In the genomic region with DNA sequence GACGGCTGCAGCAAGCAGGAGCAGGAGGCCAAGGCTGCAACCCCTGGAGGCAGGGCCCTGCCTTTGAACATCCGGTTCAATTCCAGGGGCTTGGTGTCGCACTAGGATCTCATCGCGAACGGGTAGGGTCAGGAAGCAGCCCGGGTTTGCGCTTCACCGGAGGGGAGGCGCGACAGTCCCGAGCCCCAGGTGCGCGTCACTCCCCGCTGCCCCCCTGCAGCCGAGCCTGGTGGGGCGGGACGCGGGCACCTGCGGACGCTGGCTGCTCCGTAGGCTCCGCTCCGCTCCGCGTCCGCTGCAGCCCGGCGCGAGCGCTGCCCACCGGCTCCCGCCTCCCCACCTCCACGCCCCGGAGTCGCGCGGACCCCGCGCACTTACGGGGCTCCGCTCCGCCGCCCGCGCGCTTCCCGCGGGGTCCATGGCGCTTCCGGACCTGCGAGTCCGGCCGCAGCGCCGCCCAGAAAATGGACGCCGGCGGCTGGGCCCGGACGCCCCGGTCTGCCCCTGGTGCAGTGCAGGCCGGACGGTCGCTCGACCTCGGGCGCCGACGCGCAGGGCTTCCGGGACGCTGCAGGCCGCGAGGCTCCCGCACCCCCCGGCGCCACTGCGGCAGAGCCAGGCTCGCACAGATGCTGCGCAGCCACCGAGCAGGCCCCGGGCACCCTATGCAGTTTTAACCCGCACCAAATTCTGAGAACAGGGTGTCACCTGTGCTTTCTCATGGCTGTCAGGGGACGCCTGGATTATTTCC, we compare ENCODE assay signal across 8 mouse cellular contexts. TPM values are rescaled to one million over a fixed set of nuclear protein-coding genes. Genes with fewer than 3 reads are reported as not detected.
DNase-seq lines count a peak whose midpoint lies in the region; ATAC-seq and TF ChIP-seq lines count a peak whose summit lies in the region.

No protein-coding gene starts in this region.

- no peak for TF ChIP-seq CTCF in small intestine, adult 2 months (IDR thresholded peaks at IDR 0.05; ENCODE audit: extremely low read depth, insufficient read length, insufficient replicate concordance, low read depth, low read length)

- peak overlapping the region; percentile 89 for H3K27ac ChIP-seq in brown adipose tissue, adult 24 weeks (replicated peaks; ENCODE audit: low read depth, low read length)
- H3K27ac ChIP-seq in forebrain, embryonic 11.5 days (ENCODE audit: low read depth, low read length), result peak overlapping the region; percentile 80
- H3K27ac ChIP-seq in small intestine, adult 2 months (ENCODE audit: insufficient read depth, low read depth, low read length), result peak overlapping the region; percentile 90

- H3K27me3 ChIP-seq in forebrain, embryonic 11.5 days (ENCODE audit: control insufficient read depth, insufficient read depth, low read length), result no peaks in the 10 kb centered on the region
- H3K27me3 ChIP-seq in small intestine, adult 2 months (ENCODE audit: control insufficient read depth, insufficient read depth, low read length), result no peaks in the 10 kb centered on the region

- H3K36me3 ChIP-seq in forebrain, embryonic 11.5 days (ENCODE audit: control insufficient read depth, insufficient read depth, low read length), result no peaks in the 10 kb centered on the region
- peaks cover 3% of the 10 kb centered on the region; the same call in 1 of the 2 replicates for H3K36me3 ChIP-seq in small intestine, adult 2 months (ENCODE audit: control insufficient read depth, insufficient read depth, low read length)

- WGBS in forebrain, embryonic 11.5 days, result 1% methylated on average over 78 of the region's 85 CpGs
- WGBS in small intestine, adult 2 months, result under 1% methylated on average over 85 of the region's 85 CpGs

- H3K4me1 ChIP-seq in brown adipose tissue, adult 24 weeks (ENCODE audit: control insufficient read depth, insufficient read depth, insufficient read length, low read length), result peaks cover 11% of the 10 kb centered on the region
- peaks cover 3% of the 10 kb centered on the region; the same call in 1 of the 2 replicates for H3K4me1 ChIP-seq in forebrain, embryonic 11.5 days (replicated peaks; ENCODE audit: control insufficient read depth, insufficient read depth, low read length)
- no peaks in the 10 kb centered on the region; the same call in 1 of the 2 replicates for H3K4me1 ChIP-seq in small intestine, adult 2 months (ENCODE audit: control insufficient read depth, insufficient read depth, insufficient read length, low read length)

- peak overlapping the region; percentile 95 for H3K9ac ChIP-seq in forebrain, embryonic 11.5 days (ENCODE audit: low read length)

- peak; percentile 70 for DNase-seq in MN1 (ENCODE audit: low spot score)
- peak; percentile 82 for DNase-seq in forebrain, embryonic 11.5 days (ENCODE audit: low spot score)
- DNase-seq in heart, postnatal 25 days (ENCODE audit: low spot score), result peak; percentile 59
- peak; percentile 59 to 74 for DNase-seq in layer of hippocampus, postnatal 10 days (ENCODE audit: low spot score in 2 of 2)
- no peak for DNase-seq in frontal cortex, postnatal 25 days (ENCODE audit: low spot score in 2 of 2)

- H3K9me3 ChIP-seq in forebrain, embryonic 11.5 days (ENCODE audit: control insufficient read depth, low read length), result no peaks in the 10 kb centered on the region

- intact Hi-C loops in heart, postnatal 25 days (cut with DNase I), result loop anchor here (5.0 kb wide), 1 partner anchor 47 kb away; no protein-coding TSS in a partner anchor

- H3K4me3 ChIP-seq in brown adipose tissue, adult 24 weeks (ENCODE audit: insufficient read depth, low read depth, low read length), result peak overlapping the region; percentile 90
- H3K4me3 ChIP-seq in forebrain, embryonic 11.5 days (ENCODE audit: low read depth, low read length), result peak overlapping the region; percentile 78
- H3K4me3 ChIP-seq in small intestine, adult 2 months (ENCODE audit: low read depth, low read length), result peak overlapping the region; percentile 85

- peak; percentile 84 for ATAC-seq in forebrain, embryonic 11.5 days (replicated peaks; ENCODE audit: low FRiP score)
- ATAC-seq in megakaryocyte-erythroid progenitor cell, adult 5-6 weeks (replicated peaks; ENCODE audit: low FRiP score, low TSS enrichment, poor library complexity, severe bottlenecking), result peak; percentile 82

- peak; percentile 42 for TF ChIP-seq POLR2A in small intestine, adult 2 months (IDR thresholded peaks at IDR 0.05; ENCODE audit: low read depth, low read length)

- H3K4me2 ChIP-seq in forebrain, embryonic 11.5 days (ENCODE audit: low read depth, low read length, severe bottlenecking), result peak overlapping the region; percentile 67

RNA-seq across cellular contexts. Expression of a gene that starts 33.0 kb away (rescaled TPM):
- 16.8 and 18.7 TPM in 2 replicates for polyA plus RNA-seq in brown adipose tissue, adult 24 weeks (2012; ENCODE audit: insufficient read depth, insufficient read length, missing spikeins)
- polyA plus RNA-seq in forebrain, embryonic 11.5 days (2014; fragmentation: Nextera tagmentation; extraction: Ambion mirVana), result 10.5 and 11.1 TPM in 2 replicates
- total RNA-seq in heart, postnatal 25 days (2021), result 10 to 100 TPM; 32.5 to 37.7 TPM
- total RNA-seq in layer of hippocampus, postnatal 10 days (2021), result 10 to 100 TPM; 42.3 to 45.2 TPM
- total RNA-seq in megakaryocyte-erythroid progenitor cell, adult 5-6 weeks (2014; fragmentation: Nextera tagmentation), result 17.4 and 28.9 TPM in 2 replicates
- total RNA-seq in megakaryocyte-erythroid progenitor cell, adult 5-6 weeks (2017), result 21.1 and 38.7 TPM in 2 replicates
- polyA plus RNA-seq in small intestine, adult 2 months (2012; rRNA removed), result 3.8 and 7.7 TPM in 2 replicates

Comparison
In these comparisons a context has a peak if more than half of its experiments do, and no peak if none do; other contexts are left out.
1. DNase-seq: peak in MN1 (single experiment), forebrain, embryonic 11.5 days (single experiment), heart, postnatal 25 days (single experiment) and layer of hippocampus, postnatal 10 days (2 of 2); none in frontal cortex, postnatal 25 days (0 of 2).
2. Peak in every context shown above with its lines, with median percentiles within 50 percentile points of each other: H3K27ac ChIP-seq and H3K4me3 ChIP-seq.